Mouse (Mus musculus) hindbrain, embryonic 14.5 days (tissue): ENCODE measurements around the gene Slc22a12. TPM values are rescaled to one million over a fixed set of nuclear protein-coding genes. Genes with fewer than 3 reads are reported as not detected.

Experiments
- ATAC-seq: fragments of 200-750 bp; cut with Nextera tagmentation; 2 replicates; pipeline ENCODE4 v1.8.0; 2017; ENCODE audit warnings: moderate number of reproducible peaks, mild to moderate bottlenecking, moderate TSS enrichment, moderate library complexity; ENCODE audit not compliant: low FRiP score
- DNase-seq: peaks from one replicate; pipeline ENCODE4 v3.0.0-alpha.2; 2015; ENCODE audit warnings: low spot score
- H3K27ac ChIP-seq: fragments of 300-500 bp; sonication (generic); 2 replicates; pipeline ENCODE4 v1.5.1; 2014; ENCODE audit warnings: mild to moderate bottlenecking, moderate library complexity
- H3K27me3 ChIP-seq: fragments of 300-500 bp; sonication (generic); 2 replicates; pipeline ENCODE4 v1.6.1; 2014; ENCODE audit warnings: mild to moderate bottlenecking, low read length, mixed read lengths; ENCODE audit not compliant: control insufficient read depth, insufficient read depth
- H3K36me3 ChIP-seq: fragments of 300-500 bp; sonication (generic); replicated peaks from 2 replicates; pipeline ENCODE4 v1.6.1; 2014; ENCODE audit not compliant: control insufficient read depth, insufficient read depth
- H3K4me1 ChIP-seq: fragments of 300-500 bp; sonication (generic); replicated peaks from 2 replicates; pipeline ENCODE4 v1.6.1; 2014; ENCODE audit warnings: antibody characterized with exemption, low read length, mixed read lengths; ENCODE audit not compliant: control insufficient read depth, insufficient read depth
- H3K4me2 ChIP-seq: fragments of 300-500 bp; sonication (generic); replicated peaks from 2 replicates; pipeline ENCODE4 v1.6.1; 2014; ENCODE audit warnings: mild to moderate bottlenecking, moderate library complexity
- H3K4me3 ChIP-seq: fragments of 300-500 bp; sonication (generic); replicated peaks from 2 replicates; pipeline ENCODE4 v1.5.1; 2014; ENCODE audit warnings: mild to moderate bottlenecking, low read length
- H3K9ac ChIP-seq: fragments of 300-500 bp; sonication (generic); 2 replicates; pipeline ENCODE4 v1.6.1; 2014
- H3K9me3 ChIP-seq: fragments of 300-500 bp; sonication (generic); 2 replicates; pipeline ENCODE4 v1.6.1; 2016; ENCODE audit warnings: low read length; ENCODE audit not compliant: control insufficient read depth
- WGBS: fragments of 180-500 bp; shearing (Covaris S2); extraction: QIAGEN DNeasy Blood & Tissue Kit; methylation state at CpG from one replicate; pipeline ENCODE4 v1.1.7; 2014; 5-methylcytosine and 5-hydroxymethylcytosine counted together
- polyA plus RNA-seq: library from polyadenylated mRNA; unstranded; fragments of >200 nt; fragmentation: Nextera tagmentation; extraction: Ambion mirVana; gene quantifications from 2 replicates; pipeline ENCODE4 v1.2.1, GENCODE M21; 2014

Gene Slc22a12
- polyA plus RNA-seq, 1 experiment from 2014 or later, result not detected

DNA sequence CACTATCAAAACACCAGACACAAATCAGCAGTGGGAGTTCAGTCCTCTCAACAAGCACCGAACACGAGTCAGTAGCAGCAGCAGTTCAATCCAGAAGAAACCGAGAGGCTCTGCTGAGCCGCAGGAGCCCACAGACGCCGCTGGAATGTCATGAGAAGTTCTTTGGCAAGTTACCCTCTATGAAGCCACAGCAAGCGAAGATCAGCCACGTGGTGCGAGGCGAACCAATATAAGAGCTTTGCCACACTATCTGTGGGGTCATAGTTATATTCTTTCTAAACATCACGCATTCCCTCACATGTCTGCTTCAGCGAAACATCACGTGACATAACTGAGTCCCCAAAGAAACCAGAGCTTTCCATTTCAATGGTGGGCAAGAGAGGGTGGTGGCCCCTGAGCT is 1.9 kb upstream of the Slc22a12 start:
- no peak for DNase-seq
- H3K9ac ChIP-seq, result no peak overlapping the region
- no peak overlapping the region for H3K27ac ChIP-seq
- H3K4me1 ChIP-seq, result no peaks in the 10 kb centered on the region; the same call in 1 of the 2 replicates
- no peaks in the 10 kb centered on the region for H3K27me3 ChIP-seq
- H3K4me2 ChIP-seq, result no peak overlapping the region
- ATAC-seq, result no peak
- no peaks in the 10 kb centered on the region for H3K9me3 ChIP-seq
- H3K4me3 ChIP-seq, result no peak overlapping the region
- 92% methylated on average over 13 of the region's 13 CpGs for WGBS
- H3K36me3 ChIP-seq, result no peaks in the 10 kb centered on the region

DNA sequence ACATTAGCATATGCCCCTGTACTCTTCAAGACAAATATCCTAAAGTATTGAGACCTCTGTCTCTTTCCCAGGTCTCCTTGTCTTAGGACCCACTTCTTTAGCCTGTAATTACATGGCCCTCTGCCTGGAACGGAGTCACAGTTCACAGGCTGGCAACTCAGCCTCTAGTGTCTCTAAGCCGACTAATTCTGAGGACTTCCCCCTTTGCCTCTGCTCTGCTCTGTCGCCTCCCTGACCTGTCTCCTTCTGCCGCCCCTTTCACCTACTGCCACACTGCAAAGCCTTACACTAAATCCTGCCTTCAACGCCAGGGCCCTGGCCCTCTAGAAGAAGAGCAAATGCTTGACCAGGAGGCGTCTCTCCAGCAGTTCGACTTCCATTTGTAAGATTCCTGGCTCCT is 686 bp upstream of the Slc22a12 start:
- no peak overlapping the region for H3K4me2 ChIP-seq
- H3K36me3 ChIP-seq, result no peaks in the 10 kb centered on the region
- ATAC-seq, result no peak
- H3K27ac ChIP-seq, result no peak overlapping the region
- H3K4me1 ChIP-seq, result no peaks in the 10 kb centered on the region
- WGBS, result 52% methylated on average over 7 of the region's 7 CpGs
- H3K9ac ChIP-seq, result no peak overlapping the region
- no peak for DNase-seq
- H3K27me3 ChIP-seq, result no peaks in the 10 kb centered on the region
- no peak overlapping the region for H3K4me3 ChIP-seq
- H3K9me3 ChIP-seq, result no peaks in the 10 kb centered on the region

DNA sequence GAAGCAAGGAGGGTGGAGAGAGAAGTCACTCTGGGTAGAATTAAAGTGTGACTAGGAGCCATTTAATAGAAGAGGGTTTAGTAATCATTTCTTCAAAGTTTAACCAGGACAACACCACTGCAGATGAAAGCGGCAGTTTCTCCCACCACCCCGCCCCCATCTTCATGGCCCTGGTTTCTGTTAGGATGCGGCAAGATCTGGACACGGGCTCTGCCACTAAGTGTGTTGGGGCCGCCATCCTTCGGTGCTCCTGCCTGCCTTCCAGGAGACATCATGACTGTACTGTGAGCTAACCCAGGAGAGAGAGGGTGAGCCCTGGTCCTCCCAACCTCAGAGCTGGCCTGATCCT is 177 bp upstream of the Slc22a12 start:
- Histone ChIP-seq H3K4me3 (no peak overlapping the region), H3K9me3 (no peaks in the 10 kb centered on the region), H3K4me1 (no peaks in the 10 kb centered on the region), H3K27ac (no peak overlapping the region), H3K9ac (no peak overlapping the region), H3K36me3 (no peaks in the 10 kb centered on the region), H3K27me3 (no peaks in the 10 kb centered on the region), H3K4me2 (no peak overlapping the region)
- WGBS, result 93% methylated on average over 6 of the region's 6 CpGs
- no peak for DNase-seq
- ATAC-seq, result no peak

DNA sequence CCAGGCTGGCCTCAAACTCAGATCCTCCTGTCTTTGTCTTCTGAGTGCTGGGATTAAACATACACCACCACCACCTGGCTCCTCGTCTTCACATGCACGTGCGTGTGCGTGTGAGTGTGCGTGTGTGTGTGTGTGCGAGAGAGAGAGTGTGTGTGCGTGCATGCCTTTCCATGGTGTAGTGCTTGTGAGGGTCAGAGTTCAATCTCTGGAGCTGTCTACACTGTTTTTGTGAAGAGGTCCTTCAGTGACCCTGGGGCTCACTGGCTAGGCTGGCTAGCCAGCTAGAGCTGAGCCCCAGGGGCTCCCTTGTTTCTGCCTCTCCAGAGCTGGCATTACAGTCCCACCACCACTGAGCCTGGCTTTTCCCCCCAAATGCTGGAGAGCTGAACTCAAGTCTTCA is 1.3 kb downstream of the Slc22a12 start:
- no peaks in the 10 kb centered on the region for H3K9me3 ChIP-seq
- DNase-seq (no peak), ATAC-seq (no peak)
- no peak overlapping the region for H3K9ac ChIP-seq
- H3K4me2 ChIP-seq, result no peak overlapping the region
- no peaks in the 10 kb centered on the region for H3K36me3 ChIP-seq
- no peak overlapping the region for H3K27ac ChIP-seq
- WGBS, result 93% methylated on average over 7 of the region's 7 CpGs
- H3K27me3 ChIP-seq, result no peaks in the 10 kb centered on the region
- no peak overlapping the region for H3K4me3 ChIP-seq
- H3K4me1 ChIP-seq, result peaks cover 4% of the 10 kb centered on the region; the same call in 1 of the 2 replicates

DNA sequence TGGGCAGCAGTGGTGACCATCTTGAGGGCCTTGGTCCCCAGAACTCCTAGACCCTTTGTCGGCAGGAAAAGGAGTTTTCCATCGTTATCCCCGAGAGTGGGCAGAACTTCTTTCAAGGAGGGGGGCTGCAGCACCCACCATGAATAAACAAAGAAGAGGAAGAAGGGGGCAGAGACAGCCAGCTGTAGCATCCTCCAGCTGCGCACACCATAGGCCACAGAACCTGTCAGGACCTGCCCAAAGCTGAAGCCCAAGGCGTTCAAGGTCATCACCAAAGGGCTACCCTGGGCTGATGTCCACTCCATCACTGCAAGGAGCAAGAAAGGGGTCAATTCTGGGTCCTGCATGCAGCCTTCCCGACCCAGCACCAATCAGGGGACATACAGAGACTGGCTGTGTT is 2.6 kb downstream of the Slc22a12 start:
- no peaks in the 10 kb centered on the region for H3K9me3 ChIP-seq
- no peaks in the 10 kb centered on the region for H3K27me3 ChIP-seq
- peaks cover 4% of the 10 kb centered on the region; the same call in 1 of the 2 replicates for H3K4me1 ChIP-seq
- no peak overlapping the region for H3K4me3 ChIP-seq
- H3K4me2 ChIP-seq, result no peak overlapping the region
- H3K36me3 ChIP-seq, result no peaks in the 10 kb centered on the region
- WGBS, result 83% methylated on average over 6 of the region's 6 CpGs
- no peak overlapping the region for H3K27ac ChIP-seq
- DNase-seq (no peak), ATAC-seq (no peak)
- no peak overlapping the region for H3K9ac ChIP-seq

DNA sequence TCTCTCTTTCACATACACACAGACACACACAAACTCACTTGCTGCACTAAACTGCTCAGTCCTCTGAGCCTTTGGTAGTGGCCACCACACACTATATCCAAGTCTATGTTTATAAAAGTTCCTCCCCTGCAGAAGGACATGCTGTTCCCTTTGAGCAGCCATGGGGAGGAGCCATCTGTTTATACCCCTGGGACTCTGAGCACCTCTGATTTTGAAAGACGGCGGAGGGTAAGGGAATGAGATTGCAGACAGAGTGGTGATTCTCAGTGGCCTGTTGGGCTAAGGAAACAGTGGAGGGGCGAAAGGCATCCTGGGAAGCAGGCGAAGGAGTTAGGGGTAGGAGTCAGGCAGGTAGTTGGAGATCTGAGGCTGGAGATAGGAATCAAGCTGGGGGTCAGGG is 3.2 kb downstream of the Slc22a12 start:
- Histone ChIP-seq H3K9ac (no peak overlapping the region), H3K27ac (no peak overlapping the region), H3K36me3 (no peaks in the 10 kb centered on the region), H3K27me3 (no peaks in the 10 kb centered on the region), H3K4me1 (peaks cover 4% of the 10 kb centered on the region; the same call in 1 of the 2 replicates), H3K4me2 (no peak overlapping the region), H3K4me3 (no peak overlapping the region), H3K9me3 (no peaks in the 10 kb centered on the region)
- no peak for ATAC-seq
- 80% methylated on average over 4 of the region's 4 CpGs for WGBS
- no peak for DNase-seq

DNA sequence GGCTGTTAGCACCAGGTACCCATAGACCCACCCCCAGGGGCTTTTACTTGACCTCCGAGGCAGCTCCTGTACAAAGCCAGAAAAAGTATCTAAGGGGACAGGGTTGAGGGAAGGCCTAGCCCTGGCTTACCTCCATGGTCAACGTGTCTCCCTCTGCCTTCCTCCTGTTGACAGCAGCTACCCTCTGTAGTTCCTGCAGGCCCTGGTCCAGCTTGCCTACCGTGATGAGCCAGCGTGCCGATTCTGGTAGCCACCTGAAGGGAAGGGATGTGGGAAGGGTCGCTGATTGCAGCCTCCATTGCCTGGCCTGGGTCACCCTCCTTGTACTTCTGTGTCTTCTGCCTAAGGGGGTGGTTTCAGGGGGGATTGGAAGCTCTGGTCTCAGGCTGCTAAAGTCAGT is 4.3 kb downstream of the Slc22a12 start:
- Histone ChIP-seq H3K36me3 (no peaks in the 10 kb centered on the region), H3K9me3 (no peaks in the 10 kb centered on the region), H3K27ac (no peak overlapping the region), H3K27me3 (no peaks in the 10 kb centered on the region), H3K4me1 (peaks cover 7% of the 10 kb centered on the region), H3K4me2 (no peak overlapping the region), H3K9ac (no peak overlapping the region), H3K4me3 (no peak overlapping the region)
- DNase-seq (no peak), ATAC-seq (no peak)
- 92% methylated on average over 6 of the region's 6 CpGs for WGBS

DNA sequence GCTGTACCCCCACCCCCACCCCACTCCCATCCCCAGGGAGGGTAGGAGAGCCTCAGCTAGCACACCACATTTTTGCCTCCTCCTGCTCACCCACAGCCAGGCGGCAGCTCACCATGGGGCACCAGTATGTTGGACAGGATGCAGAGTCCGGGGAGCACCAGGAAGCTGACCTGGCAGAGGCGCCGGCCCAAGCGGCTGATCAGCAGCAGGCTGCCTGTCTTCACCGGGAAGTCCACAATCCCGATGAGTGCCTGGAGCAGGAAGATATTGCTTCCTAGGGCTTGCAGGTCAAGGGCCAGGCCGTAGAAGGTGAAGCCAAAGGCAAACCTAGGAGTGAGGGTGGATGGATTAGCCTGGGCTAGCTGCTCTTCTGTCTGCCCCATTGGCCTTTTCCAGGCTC is 5.3 kb downstream of the Slc22a12 start:
- H3K4me3 ChIP-seq, result no peak overlapping the region
- DNase-seq (no peak), ATAC-seq (no peak)
- WGBS, result 68% methylated on average over 8 of the region's 8 CpGs
- H3K9me3 ChIP-seq, result no peaks in the 10 kb centered on the region
- no peak overlapping the region for H3K27ac ChIP-seq
- H3K9ac ChIP-seq, result no peak overlapping the region
- no peaks in the 10 kb centered on the region for H3K27me3 ChIP-seq
- H3K36me3 ChIP-seq, result no peaks in the 10 kb centered on the region; the same call in 1 of the 2 replicates
- peaks cover 18% of the 10 kb centered on the region for H3K4me1 ChIP-seq
- no peak overlapping the region for H3K4me2 ChIP-seq

DNA sequence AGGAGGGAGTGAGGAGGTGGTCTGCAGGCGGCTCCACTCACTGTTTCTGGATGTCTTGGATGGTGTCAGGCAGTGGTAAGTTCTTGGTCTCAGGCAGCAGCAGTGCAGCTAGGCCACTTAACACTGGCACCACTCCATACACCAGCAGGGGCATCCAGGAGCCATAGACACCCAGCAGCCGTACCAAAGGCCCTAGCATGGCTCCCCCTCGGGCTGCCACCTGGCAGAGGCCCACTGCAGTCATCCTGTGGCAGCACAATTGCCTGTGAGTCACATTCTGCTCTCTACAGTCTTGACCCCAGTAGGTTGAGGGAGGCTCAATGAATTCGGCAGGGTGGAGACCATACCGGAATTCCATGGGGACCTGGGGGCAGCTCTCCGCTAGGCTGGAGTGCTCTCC is 6.1 kb downstream of the Slc22a12 start:
- Histone ChIP-seq H3K36me3 (no peaks in the 10 kb centered on the region; the same call in none of the 2 replicates), H3K4me2 (no peak overlapping the region), H3K4me1 (peaks cover 26% of the 10 kb centered on the region), H3K4me3 (no peak overlapping the region), H3K27me3 (no peaks in the 10 kb centered on the region), H3K27ac (no peak overlapping the region), H3K9me3 (no peaks in the 10 kb centered on the region), H3K9ac (no peak overlapping the region)
- 56% methylated on average over 6 of the region's 6 CpGs for WGBS
- no peak for DNase-seq
- no peak for ATAC-seq

DNA sequence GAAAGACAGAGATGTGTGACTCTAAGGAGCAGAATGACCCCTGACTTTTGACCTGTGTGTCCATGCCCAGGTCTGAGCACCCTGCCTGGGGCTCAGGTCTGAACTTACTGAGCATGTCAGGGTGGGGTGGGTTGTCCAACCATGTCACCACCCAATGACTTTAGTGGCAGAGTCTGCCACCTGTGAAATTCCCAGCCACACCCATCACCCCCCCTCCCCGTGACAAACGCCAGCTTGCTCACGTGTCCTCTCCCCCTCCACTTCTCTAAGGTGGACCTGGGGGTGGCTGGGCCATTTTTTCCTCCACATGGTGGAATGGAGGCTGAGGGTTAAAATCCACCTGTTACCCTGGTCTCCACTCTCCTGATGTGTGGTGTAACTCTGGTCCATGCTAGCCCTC is 6.6 kb downstream of the Slc22a12 start:
- Histone ChIP-seq H3K4me2 (no peak overlapping the region), H3K27ac (no peak overlapping the region), H3K9ac (no peak overlapping the region), H3K4me1 (peaks cover 31% of the 10 kb centered on the region), H3K36me3 (no peaks in the 10 kb centered on the region; the same call in none of the 2 replicates), H3K27me3 (no peaks in the 10 kb centered on the region), H3K4me3 (no peak overlapping the region), H3K9me3 (no peaks in the 10 kb centered on the region)
- no peak for DNase-seq
- 83% methylated on average over 3 of the region's 3 CpGs for WGBS
- no peak for ATAC-seq
